Mouse (Mus musculus) kidney, adult 8-10 months (tissue): ENCODE measurements around the gene Rtf2.

Experiments used
- DNase-seq, 2 experiments: peaks; one replicate each; pipeline ENCODE4 v3.0.0; 2022

The Rtf2 gene

DNA sequence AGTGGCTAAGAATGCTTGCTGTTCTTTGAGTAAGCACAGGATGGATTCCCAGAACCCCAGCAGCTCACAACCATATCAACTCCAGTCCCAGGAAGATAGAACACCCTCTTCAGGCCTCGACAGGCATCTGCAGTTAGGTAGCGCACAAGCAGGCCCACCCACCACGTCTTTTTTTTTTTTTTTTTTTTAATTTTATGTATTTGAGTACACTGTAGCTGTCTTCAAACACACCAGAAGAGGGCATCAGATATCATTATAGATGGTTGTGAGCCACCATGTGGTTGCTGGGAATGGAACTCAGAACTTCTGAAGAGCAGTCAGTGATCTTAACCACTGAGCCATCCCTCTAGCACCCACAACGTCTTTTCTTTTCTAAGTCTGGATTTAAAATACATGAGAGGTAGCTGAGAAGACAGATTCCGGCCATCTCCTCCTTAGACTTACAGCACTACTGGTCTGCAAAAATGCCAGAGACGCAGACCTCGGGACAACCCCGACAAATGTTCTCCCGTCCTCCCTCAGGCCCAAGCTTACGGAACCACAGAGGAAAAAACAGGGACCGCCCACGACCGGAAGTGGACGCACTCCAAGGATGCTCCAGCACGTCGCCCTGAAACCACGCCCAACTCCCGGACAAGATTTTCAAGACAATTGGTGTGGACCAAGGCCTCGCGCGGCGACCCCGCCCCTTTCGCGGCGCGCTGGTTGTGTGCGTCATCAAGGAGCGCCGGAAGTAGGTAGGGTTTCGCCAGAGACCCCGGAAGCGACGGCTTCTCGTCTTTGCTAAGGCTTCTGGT is at the start of gene Rtf2:
TSS of gene Rtf2 (plus strand) at position 714 of the 797 bp plus-strand sequence.
- peak; percentile 99 for DNase-seq

DNA sequence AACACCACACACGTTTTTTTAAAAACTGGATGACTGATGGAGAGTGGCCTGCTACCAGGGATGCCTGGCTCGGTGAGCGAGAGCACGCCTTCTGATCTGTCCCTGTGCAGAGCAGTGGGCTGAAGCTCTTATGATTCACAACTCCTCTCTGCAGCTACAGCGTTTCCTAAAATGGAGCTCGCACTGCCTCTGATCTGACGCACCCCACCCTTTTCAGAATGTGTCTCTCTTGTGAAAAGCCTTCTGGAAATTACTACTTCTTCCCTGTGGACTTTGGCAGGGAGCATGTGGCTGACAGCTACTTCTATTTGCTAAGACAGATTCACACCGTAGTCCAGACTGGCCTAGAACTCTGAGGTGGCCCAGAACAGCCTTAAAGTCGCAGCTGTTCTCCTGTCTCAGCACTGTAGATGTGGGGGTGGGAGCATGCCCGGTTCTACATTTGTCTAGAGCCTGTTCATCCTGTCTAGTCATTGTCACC is 48.3 kb upstream of the Rtf2 start:
- DNase-seq, result no peak

GRCm38 (mm10) chr2:172393391-172394051 is 46.8 kb upstream of the Rtf2 start, which contains the start of gene Cass4:
Gene Cass4, plus strand, starts transcription at chr2:172393794.
- DNase-seq, result no peak

- no peak for DNase-seq
Measured at GRCm38 (mm10) chr2:172394052-172394392, 46.3 kb upstream of the Rtf2 start.

GRCm38 (mm10) chr2:172394671-172395070 is 45.7 kb upstream of the Rtf2 start:
- DNase-seq, result no peak

GRCm38 (mm10) chr2:172395961-172396360 is 44.4 kb upstream of the Rtf2 start:
- DNase-seq, result no peak

- DNase-seq, result no peak
Measured at GRCm38 (mm10) chr2:172399901-172400300, 40.5 kb upstream of the Rtf2 start.

DNA sequence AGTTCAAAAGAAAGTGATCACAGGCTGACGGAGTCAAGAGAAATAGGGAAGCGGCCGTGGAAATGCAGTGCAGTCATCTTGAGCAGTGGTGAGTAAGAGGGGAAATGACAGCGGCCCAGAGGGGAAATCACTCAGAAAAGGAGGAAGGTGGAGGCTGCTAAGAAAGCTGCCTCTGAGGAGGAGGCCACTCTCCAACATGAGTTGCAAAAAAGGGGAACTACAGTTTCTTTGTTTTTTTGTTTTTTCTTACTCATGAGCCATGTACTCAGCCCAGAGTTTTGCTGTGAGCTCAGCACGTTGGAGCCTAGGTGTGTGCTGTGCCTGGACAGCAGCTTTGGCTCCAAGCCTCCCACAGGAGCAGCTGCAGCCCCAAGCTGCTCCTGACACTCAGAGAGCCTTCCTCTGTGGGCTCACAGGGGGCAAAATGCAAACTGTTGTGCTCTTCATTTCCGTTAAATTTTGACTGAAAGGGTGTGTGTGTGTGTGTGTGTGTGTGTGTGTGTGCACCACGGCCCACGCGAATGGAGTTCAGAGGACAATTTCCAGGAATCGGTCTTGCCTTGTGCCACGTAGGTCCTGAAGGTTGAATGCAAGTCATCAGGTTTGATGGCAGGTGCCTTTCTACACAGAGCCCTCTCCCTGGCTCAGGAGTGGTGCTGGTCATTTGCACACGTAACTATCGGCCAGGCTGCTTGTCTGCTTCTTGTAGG is 39.1 kb upstream of the Rtf2 start:
- no peak for DNase-seq

- no peak for DNase-seq
Measured at GRCm38 (mm10) chr2:172404239-172404638, 36.1 kb upstream of the Rtf2 start.

DNA sequence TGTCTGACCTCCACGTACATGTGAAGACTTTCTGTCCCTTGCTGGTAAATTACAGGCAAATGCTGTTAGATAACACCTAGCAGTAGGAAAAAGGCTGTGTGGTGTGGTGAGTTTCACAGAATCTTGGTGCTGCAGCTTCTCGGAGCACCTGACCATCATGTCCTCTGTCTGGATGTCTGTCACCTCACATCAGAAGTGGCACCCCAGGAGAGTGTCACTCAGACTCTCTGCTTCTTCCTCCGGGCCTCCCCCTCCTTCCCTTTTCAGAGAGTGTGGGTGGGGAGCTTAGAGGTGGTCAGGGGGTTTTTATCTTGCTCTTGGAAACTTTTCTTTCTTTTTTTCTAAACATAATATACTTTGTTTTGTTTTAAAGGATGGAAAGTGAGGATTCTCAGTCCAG is 35.3 kb upstream of the Rtf2 start:
- no peak for DNase-seq

DNA sequence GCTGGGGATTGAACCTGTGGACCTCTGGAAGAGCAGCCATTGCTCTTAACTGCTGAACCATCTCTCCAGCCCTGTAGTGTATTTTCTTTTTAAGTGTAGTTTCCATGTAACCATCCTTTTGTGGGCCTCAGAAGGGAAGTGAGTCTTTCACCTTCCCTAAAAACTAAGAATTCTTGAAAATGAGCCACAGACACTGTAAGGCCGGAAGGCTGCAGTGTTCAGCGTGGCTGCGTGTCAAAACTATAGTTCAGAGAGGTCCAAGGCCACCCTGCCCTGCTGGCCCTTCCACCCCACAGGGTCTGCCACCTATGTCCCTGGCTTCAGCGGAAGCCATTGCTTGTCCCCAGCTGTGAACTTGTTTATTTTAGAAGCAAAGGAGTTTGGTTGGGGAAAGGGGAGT is 34.2 kb upstream of the Rtf2 start:
- no peak for DNase-seq

DNA sequence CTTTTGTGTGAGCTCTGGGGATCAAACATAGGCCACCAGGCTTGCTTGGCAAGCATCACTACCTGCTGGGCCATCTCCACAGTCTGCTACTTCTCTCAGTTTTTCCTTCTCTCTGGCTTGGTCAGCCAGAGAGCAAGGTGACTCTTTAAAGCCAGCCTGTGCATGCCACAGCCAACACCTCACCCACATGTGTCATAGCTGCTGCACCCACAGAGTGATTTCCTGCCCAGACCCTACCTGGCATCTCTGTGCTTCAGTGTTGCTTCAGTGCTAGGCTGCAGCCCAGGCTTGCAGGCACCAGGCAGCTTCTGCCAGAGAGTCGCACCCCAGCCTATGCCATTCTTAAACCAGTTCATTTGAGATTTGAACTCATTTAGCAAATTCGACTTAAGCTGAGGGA is 32.9 kb upstream of the Rtf2 start:
- DNase-seq, result no peak

GRCm38 (mm10) chr2:172410686-172411085 is 29.7 kb upstream of the Rtf2 start:
- no peak for DNase-seq

DNA sequence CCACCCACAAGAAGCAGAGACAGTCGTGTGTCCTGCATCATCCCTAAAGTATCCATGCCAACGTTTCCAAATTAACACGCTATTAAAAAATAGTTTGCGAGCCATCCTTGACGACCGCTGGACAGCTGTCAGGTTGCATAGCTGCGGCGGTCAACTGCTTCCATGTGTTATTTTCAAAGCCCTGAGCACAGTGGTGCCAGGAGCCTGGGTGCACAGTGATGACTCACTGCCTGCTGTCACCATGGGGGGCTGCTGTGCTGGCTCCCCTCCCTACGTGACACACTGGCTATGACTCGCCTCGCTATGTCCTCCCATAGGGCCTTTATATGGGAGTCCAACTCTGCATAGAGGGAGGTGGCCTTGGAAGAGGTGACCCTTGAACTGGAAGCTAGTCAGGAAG is 29.3 kb upstream of the Rtf2 start:
- DNase-seq, result no peak

DNA sequence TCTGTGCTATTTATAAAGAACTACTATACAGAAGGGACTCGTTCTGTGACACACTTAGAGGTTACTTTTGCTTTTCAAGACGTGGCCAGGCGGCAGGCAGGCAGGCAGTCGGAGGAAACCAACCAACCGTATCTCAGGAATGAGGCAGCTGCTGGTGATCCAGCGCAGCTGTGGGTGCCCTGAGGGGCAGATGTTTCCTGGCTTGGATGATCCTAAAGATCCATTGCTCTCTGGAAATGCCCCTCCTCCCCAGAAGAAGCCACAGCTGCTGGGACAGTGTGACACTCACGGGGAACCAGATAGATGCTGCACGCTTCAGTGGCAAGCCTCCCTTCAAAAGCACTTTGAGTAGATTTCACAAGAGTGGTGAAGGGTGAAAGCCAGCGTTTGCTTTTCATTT is 27.9 kb upstream of the Rtf2 start:
- DNase-seq, result no peak

GRCm38 (mm10) chr2:172413273-172413672 is 27.1 kb upstream of the Rtf2 start:
- no peak for DNase-seq

GRCm38 (mm10) chr2:172413894-172414293 is 26.5 kb upstream of the Rtf2 start:
- DNase-seq, result no peak

DNA sequence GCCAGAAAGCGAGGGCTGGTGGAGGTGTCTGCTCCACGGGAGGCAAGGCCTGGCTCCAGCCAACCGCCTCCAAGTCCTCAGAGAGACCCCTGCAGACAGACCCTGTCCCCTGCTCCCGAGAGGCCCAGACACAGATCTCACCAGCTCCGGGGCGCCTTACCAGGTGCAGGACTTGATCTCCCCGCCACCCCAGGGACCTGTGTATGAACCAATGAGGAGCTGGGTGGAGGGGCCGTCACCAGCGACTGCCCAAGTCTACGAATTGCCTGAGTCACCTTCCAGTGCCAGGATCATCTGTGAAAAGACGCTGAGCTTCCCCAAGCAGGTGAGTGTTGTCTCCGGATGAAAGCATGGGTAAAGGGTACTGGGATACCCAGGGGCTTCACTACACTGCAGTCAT is 24.1 kb upstream of the Rtf2 start:
- DNase-seq, result no peak

GRCm38 (mm10) chr2:172416876-172417275 is 23.5 kb upstream of the Rtf2 start:
- DNase-seq, result no peak

- DNase-seq, result no peak
Measured at GRCm38 (mm10) chr2:172418208-172418607, 22.1 kb upstream of the Rtf2 start.

DNA sequence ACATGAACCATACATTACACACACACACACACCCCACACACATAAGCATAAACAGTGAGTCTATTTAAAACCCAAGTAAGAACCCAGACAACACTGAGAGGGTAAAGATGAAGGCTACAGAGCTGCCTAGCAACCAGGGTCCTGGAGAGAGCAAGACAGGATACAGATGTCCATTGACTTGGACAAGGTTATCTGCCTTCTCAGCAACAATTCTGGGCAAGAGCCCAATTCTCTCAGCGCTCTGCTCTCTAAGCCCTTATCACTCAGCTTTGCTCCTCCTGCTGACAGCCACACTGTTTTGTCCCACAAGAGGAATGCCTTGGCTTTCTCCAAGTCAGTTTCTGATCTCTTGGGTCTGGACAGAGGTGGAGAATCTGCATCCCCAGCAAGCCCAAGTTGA is 9.7 kb upstream of the Rtf2 start:
- peak in 1 of 2 experiments; percentile 17 for DNase-seq

GRCm38 (mm10) chr2:172433746-172434145 is 6.6 kb upstream of the Rtf2 start:
- DNase-seq, result no peak

- DNase-seq, result no peak
Measured at GRCm38 (mm10) chr2:172437371-172437952, 2.9 kb upstream of the Rtf2 start.
